8 mouse cellular contexts compared by ENCODE assay signal in genomic region chr1:156558950-156559640, GRCm38 (mm10). TPM values are rescaled to one million over a fixed set of nuclear protein-coding genes. Genes with fewer than 3 reads are reported as not detected.
DNase-seq lines count a peak whose midpoint lies in the region; ATAC-seq and TF ChIP-seq lines count a peak whose summit lies in the region.

No protein-coding gene starts in this region.

- no peak for TF ChIP-seq EP300 in heart, adult 2 months (IDR thresholded peaks at IDR 0.05; ENCODE audit: insufficient read depth, low read depth, low read length)

- no peak for TF ChIP-seq POLR2A in heart, adult 2 months (IDR thresholded peaks at IDR 0.05; ENCODE audit: insufficient read depth, low read depth, low read length)

- DNase-seq in 3134 (ENCODE audit: extremely low read depth, insufficient read length, low spot score) (peak; percentile 56), liver (peak; percentile 66)
- DNase-seq in adrenal gland, postnatal 10 days = peak; percentile 73
- peak; percentile 51 for DNase-seq in embryonic facial prominence, embryonic 11.5 days (ENCODE audit: low spot score)
- peak; percentile 67 for DNase-seq in heart, adult 2 months
- peak; percentile 36 for DNase-seq in kidney, adult 9 months
- DNase-seq in midbrain, postnatal 0 days (ENCODE audit: low spot score) = peak; percentile 59

- H3K27ac ChIP-seq in embryonic facial prominence, embryonic 11.5 days (replicated peaks; ENCODE audit: low read depth, low read length) = peak overlapping the region; percentile 92
- peak overlapping the region; percentile 94 for H3K27ac ChIP-seq in heart, adult 2 months
- H3K27ac ChIP-seq in midbrain, postnatal 0 days (ENCODE audit: low read depth, low read length) = peak overlapping the region; percentile 98
- H3K27ac ChIP-seq in stomach, embryonic 14.5 days (ENCODE audit: low read length) = peak overlapping the region; percentile 92

- no peaks in the 10 kb centered on the region for H3K4me1 ChIP-seq in embryonic facial prominence, embryonic 11.5 days (ENCODE audit: control insufficient read depth, insufficient read depth, low read length)
- peaks cover 3% of the 10 kb centered on the region; the same call in 1 of the 2 replicates for H3K4me1 ChIP-seq in heart, adult 2 months (ENCODE audit: control insufficient read depth, insufficient read depth, low read length)
- H3K4me1 ChIP-seq in midbrain, postnatal 0 days (ENCODE audit: insufficient read depth, low read length) = peaks cover 4% of the 10 kb centered on the region; the same call in 1 of the 2 replicates
- peaks cover 5% of the 10 kb centered on the region; the same call in 1 of the 2 replicates for H3K4me1 ChIP-seq in stomach, embryonic 14.5 days (ENCODE audit: control insufficient read depth, insufficient read depth, low read length)

- peak overlapping the region; percentile 50 for H3K4me2 ChIP-seq in embryonic facial prominence, embryonic 11.5 days (ENCODE audit: low read depth, low read length)
- H3K4me2 ChIP-seq in midbrain, postnatal 0 days (ENCODE audit: low read depth, low read length, poor library complexity, severe bottlenecking) = peak overlapping the region; percentile 58
- H3K4me2 ChIP-seq in stomach, embryonic 14.5 days (replicated peaks; ENCODE audit: low read depth, low read length) = peak overlapping the region; percentile 53

- peak overlapping the region; percentile 98 for H3K9ac ChIP-seq in embryonic facial prominence, embryonic 11.5 days (replicated peaks; ENCODE audit: low read length)
- peak overlapping the region; percentile 87 for H3K9ac ChIP-seq in heart, adult 2 months (ENCODE audit: low read depth, low read length)
- H3K9ac ChIP-seq in midbrain, postnatal 0 days (replicated peaks; ENCODE audit: low read length, poor library complexity, severe bottlenecking) = peak overlapping the region; percentile 98
- H3K9ac ChIP-seq in stomach, embryonic 14.5 days (replicated peaks; ENCODE audit: low read depth, low read length) = peak overlapping the region; percentile 96

- intact Hi-C loops in heart, adult 2 months (cut with DNase I) = loop anchor here (2.0 to 5.0 kb wide), 3 partner anchors 56 to 158 kb away; partner anchors contain the start of genes Fam20b and Soat1

- H3K4me3 ChIP-seq in embryonic facial prominence, embryonic 11.5 days (ENCODE audit: low read depth, low read length) = peak overlapping the region; percentile 98
- H3K4me3 ChIP-seq in heart, adult 2 months = peak overlapping the region; percentile 99
- H3K4me3 ChIP-seq in midbrain, postnatal 0 days (ENCODE audit: low read depth, low read length) = peak overlapping the region; percentile 97
- H3K4me3 ChIP-seq in stomach, embryonic 14.5 days (ENCODE audit: low read depth, low read length) = peak overlapping the region; percentile 97

- peaks cover 4% of the 10 kb centered on the region for H3K79me2 ChIP-seq in heart, adult 2 months (replicated peaks; ENCODE audit: control insufficient read depth, insufficient read depth, low read length)

- ATAC-seq in embryonic facial prominence, embryonic 11.5 days (replicated peaks; ENCODE audit: insufficient number of reproducible peaks, low FRiP score, low TSS enrichment, low read depth) = peak; percentile 53
- peak; percentile 68 for ATAC-seq in midbrain, postnatal 0 days (ENCODE audit: low FRiP score)
- peak; percentile 53 for ATAC-seq in stomach, embryonic 14.5 days (ENCODE audit: insufficient number of reproducible peaks, insufficient read depth, low FRiP score, low read depth)

- under 1% methylated on average over 62 of the region's 66 CpGs for WGBS in embryonic facial prominence, embryonic 11.5 days
- under 1% methylated on average over 56 of the region's 66 CpGs for WGBS in heart, adult 2 months
- WGBS in midbrain, postnatal 0 days = under 1% methylated on average over 46 of the region's 66 CpGs
- under 1% methylated on average over 60 of the region's 66 CpGs for WGBS in stomach, embryonic 14.5 days

- H3K36me3 ChIP-seq in embryonic facial prominence, embryonic 11.5 days (replicated peaks; ENCODE audit: control insufficient read depth, insufficient read depth, low read depth, low read length) = no peaks in the 10 kb centered on the region
- H3K36me3 ChIP-seq in heart, adult 2 months (ENCODE audit: control insufficient read depth, insufficient read depth, low read length) = no peaks in the 10 kb centered on the region; the same call in 1 of the 2 replicates
- no peaks in the 10 kb centered on the region for H3K36me3 ChIP-seq in midbrain, postnatal 0 days (ENCODE audit: insufficient read depth, low read length)
- H3K36me3 ChIP-seq in stomach, embryonic 14.5 days (ENCODE audit: control insufficient read depth, insufficient read depth, low read length) = no peaks in the 10 kb centered on the region

- no peaks in the 10 kb centered on the region for H3K9me3 ChIP-seq in embryonic facial prominence, embryonic 11.5 days (replicated peaks; ENCODE audit: control insufficient read depth, low read length)
- no peaks in the 10 kb centered on the region for H3K9me3 ChIP-seq in midbrain, postnatal 0 days (ENCODE audit: low read length)
- no peaks in the 10 kb centered on the region for H3K9me3 ChIP-seq in stomach, embryonic 14.5 days (ENCODE audit: control insufficient read depth, low read depth, low read length)

- H3K27me3 ChIP-seq in embryonic facial prominence, embryonic 11.5 days (ENCODE audit: control insufficient read depth, insufficient read depth, low read length) = no peaks in the 10 kb centered on the region
- no peaks in the 10 kb centered on the region for H3K27me3 ChIP-seq in heart, adult 2 months (ENCODE audit: control insufficient read depth, insufficient read depth, low read length)
- H3K27me3 ChIP-seq in midbrain, postnatal 0 days (ENCODE audit: insufficient read depth, low read length) = no peaks in the 10 kb centered on the region
- H3K27me3 ChIP-seq in stomach, embryonic 14.5 days (ENCODE audit: control insufficient read depth, insufficient read depth, low read length) = no peaks in the 10 kb centered on the region

- TF ChIP-seq CTCF in heart, adult 2 months (IDR thresholded peaks at IDR 0.05) = no peak
- no peak for TF ChIP-seq CTCF in midbrain, postnatal 0 days (IDR thresholded peaks at IDR 0.05)

RNA-seq across cellular contexts. Expression of gene Abl2, which starts 0.5 kb away (rescaled TPM):
- 10 to 100 TPM; 18.9 to 19.9 TPM for total RNA-seq in adrenal gland, postnatal 10 days (2021)
- 3.9 and 4.9 TPM in 2 replicates for polyA plus RNA-seq in embryonic facial prominence, embryonic 11.5 days (2014; fragmentation: Nextera tagmentation; extraction: Ambion mirVana)
- total RNA-seq in heart, adult 2 months (2021) = 10 to 100 TPM; 22.1 to 25.7 TPM
- 4.7 and 9.3 TPM in 2 replicates for polyA plus RNA-seq in heart, adult 2 months (2012; rRNA removed)
- 25.9 and 42.3 TPM in 2 replicates for total RNA-seq in midbrain, postnatal 0 days (2014; rRNA removed)
- polyA plus RNA-seq in midbrain, postnatal 0 days (2015; fragmentation: Nextera tagmentation; extraction: Ambion mirVana) = 4.2 and 4.7 TPM in 2 replicates
- polyA plus RNA-seq in stomach, embryonic 14.5 days (2014; fragmentation: Nextera tagmentation; extraction: Ambion mirVana) = 6.8 and 6.9 TPM in 2 replicates

RNA-seq across cellular contexts. Expression of gene Gm10031, which starts 35.3 kb away (rescaled TPM):
- total RNA-seq in adrenal gland, postnatal 10 days (2021) = 10 to 100 TPM; 34.8 to 39.6 TPM
- 0.32 and 0.42 TPM in 2 replicates for polyA plus RNA-seq in embryonic facial prominence, embryonic 11.5 days (2014; fragmentation: Nextera tagmentation; extraction: Ambion mirVana)
- total RNA-seq in heart, adult 2 months (2021) = 10 to 100 TPM; 45.0 to 52.3 TPM
- 9.5 and 16.3 TPM in 2 replicates for polyA plus RNA-seq in heart, adult 2 months (2012; rRNA removed)
- 23.7 and 29.5 TPM in 2 replicates for total RNA-seq in midbrain, postnatal 0 days (2014; rRNA removed)
- polyA plus RNA-seq in midbrain, postnatal 0 days (2015; fragmentation: Nextera tagmentation; extraction: Ambion mirVana) = 0.53 and 0.54 TPM in 2 replicates
- polyA plus RNA-seq in stomach, embryonic 14.5 days (2014; fragmentation: Nextera tagmentation; extraction: Ambion mirVana) = 0.68 TPM in 1 of 2 replicates, not detected in the other

Comparison
In these comparisons a context has a peak if more than half of its experiments do, and no peak if none do; other contexts are left out.
1. Peak in every context shown above with its lines: DNase-seq, ATAC-seq, H3K4me3 ChIP-seq and H3K27ac ChIP-seq.